Mouse (Mus musculus) left cerebral cortex, adult 8-10 months (tissue): ENCODE data around the gene Tle3. TPM values are rescaled to one million over a fixed set of nuclear protein-coding genes. Genes with fewer than 3 reads are reported as not detected.
A peak's percentile ranks its signal among the peaks of the same experiment; 100 is the strongest.

Experiments used
- DNase-seq, 2 experiments: peaks; one replicate each; pipeline ENCODE4 v3.0.0; 2022; ENCODE audit warnings: low spot score in 2 of 2
- total RNA-seq, 4 experiments: library from RNA; stranded (reverse); gene quantifications; 2 replicates each; pipeline ENCODE4 v1.2.4; 2022

The Tle3 gene
- total RNA-seq, 4 experiments from 2014 or later: 37.4 to 53.8 (median 44.7) TPM

- DNase-seq: no peak
Measured at GRCm38 (mm10) chr9:61433206-61433605, 61.0 kb downstream of the Tle3 start.

DNA sequence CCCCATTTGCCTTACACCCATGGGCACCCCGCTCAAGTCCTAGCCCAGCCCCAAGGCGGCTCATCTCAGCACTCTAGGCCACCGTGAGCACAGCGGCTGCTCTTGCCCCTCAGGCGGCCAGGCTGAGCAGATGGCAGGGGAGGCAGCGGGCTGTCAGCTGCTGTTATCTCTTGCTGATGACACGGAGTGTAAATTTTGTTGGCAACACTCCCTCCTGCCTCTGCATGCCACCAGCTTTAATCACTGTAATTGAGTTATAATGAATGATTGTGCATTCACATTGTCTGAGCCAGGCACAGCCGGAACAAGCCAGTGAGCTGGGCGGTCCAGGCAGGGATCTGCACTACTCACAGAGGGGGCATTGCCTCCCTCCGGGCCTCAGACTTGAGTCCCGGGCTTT lies 61.9 kb downstream of the Tle3 start:
- DNase-seq: peak; percentile 14 to 55

- DNase-seq: peak in 1 of 2 experiments; percentile 20
Measured at GRCm38 (mm10) chr9:61435191-61435989, 63.2 kb downstream of the Tle3 start.

- no peak for DNase-seq
Measured at GRCm38 (mm10) chr9:61436104-61436503, 63.9 kb downstream of the Tle3 start.

DNA sequence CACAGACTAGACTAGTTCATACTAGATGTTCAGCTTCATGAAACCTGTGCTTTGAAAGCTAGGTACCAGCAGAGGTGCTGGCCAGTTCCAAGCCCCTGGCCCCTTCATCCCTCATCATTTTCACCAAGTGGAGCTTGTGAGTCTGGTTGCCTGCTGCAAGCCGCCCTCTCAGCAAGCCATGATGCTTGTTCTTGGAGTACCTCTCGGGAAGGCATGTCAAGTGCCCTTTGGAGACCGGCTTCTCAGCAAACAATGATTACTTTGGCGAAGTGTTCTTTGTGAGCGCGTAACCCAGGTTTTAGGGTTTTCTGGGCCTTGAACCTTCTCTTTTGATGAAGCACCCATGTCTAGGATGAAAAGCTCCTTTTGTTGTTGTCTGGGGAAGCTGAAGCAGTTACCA lies 64.6 kb downstream of the Tle3 start:
- DNase-seq: no peak

DNA sequence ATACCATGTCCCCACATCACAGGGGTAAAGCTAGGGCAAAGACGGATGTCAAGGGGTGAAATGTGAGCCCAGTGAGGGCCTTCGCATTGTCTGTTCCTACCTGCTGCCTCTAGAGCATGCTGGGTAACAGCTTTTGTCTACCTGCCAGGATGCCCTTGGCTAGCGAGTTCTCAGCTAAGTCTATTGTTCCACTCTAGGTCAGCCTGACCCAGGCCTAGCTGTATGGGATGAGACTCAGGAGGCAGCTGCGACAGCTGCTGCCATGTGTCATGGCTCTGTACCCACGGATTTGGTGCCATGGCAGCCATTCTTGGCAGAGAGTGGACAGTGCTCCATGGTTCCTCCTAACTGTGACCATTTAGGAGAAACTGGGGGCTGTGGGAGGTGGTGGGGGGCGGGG lies 66.9 kb downstream of the Tle3 start:
- no peak for DNase-seq

DNA sequence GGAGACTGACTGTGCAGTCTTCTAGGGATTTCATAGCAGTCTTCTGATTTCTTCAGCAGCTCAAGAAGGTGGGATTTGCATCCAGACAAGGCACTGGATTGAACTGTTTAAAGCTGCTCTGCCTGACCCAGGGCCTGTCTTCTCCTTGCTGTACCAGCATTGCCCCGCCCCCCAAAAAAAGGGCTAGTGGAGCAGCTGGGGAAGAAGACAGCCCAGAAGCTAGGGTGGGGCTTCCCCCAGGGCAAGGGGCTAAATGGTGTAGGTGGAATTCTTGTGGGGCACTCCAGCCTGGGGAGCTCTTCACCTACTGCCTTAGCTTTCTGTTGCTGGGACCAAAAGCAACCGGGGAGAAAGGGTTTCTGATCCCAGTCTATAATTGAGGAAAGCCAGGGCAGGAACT lies 67.8 kb downstream of the Tle3 start:
- no peak for DNase-seq

DNA sequence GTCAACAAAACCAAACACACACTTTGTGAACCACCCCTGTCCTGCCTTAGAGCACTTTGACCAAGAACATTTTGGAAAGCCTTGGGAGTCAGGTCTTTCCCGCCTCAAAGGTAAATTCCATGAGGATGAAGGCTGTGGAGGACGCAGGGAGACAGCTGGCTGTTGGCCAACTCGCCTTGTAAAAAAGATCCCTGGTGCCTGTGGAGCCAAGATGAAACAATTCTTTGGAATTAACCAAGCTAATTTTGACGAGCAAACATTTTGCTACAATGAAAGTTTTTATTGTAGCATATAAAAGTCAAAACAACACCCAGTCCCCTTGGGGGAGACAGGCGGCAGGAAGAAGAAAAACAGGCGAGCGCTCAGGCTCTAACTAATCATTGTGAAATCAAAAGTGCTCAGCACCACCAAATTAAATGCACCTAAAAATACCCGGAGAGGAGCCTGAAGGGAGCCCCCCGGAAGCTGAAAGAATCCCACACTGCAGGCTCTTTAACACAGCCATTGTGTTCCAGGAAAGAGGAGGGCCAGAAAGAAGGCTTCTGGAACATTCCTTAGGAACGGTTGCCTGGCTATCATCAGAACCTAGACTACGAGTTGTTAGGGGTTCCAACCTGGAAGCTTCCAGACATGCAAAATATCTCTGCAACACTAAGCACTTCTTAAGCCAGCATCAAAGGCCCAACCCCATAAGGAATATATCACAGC lies 69.2 kb downstream of the Tle3 start:
- DNase-seq: no peak

DNA sequence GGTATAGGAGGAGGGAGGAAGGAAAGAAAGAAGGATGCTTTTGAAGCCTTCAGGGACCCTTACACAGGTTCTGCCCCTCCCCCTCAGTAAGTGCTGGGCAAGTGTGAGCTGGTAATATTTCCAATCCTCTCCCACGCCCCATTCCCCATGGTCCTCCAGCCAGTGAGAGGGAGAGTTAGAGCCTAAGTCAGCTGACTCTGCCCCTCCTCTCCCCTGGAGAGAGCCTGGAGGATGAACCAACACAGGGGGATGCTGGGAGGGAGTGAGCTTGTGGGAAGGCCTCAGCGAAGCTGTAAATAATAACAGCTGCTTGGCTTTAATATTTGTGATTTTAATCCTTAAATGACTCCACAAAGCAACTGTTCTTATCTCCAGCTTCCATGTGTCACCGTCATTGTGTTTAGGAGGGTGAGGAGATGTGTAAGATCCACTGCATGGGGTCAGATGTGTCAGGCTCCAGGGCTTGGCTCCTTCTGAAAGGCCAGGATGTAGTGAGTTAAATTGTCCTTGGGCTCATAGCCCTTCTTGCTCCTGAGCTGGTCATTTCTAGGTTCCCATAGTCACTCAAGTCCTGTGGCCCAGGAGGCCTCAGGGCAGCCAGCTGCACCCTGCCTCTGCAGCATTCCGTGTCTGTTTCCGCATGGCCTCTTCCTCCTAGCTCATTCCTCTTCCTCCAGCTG lies 70.9 kb downstream of the Tle3 start:
- DNase-seq: no peak

DNA sequence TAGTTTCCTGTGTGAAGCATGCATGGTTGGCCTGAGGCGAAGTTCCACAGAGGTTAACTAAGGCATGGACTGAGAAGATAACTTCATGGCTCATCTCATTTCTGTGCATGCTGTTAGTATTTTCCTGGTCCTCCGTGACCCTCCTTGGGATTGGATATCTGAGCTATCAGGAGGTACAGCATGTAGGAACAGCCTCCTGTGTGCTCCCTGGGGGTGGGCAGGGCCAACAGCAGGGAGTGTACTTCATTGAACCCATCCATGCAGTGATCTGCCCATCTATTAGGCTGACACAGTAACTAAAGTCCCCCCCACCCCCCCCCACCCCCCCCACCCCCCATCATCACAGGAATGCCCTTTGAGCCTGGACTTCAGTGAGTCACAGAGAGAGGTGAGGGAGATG lies 73.0 kb downstream of the Tle3 start:
- DNase-seq: no peak

- no peak for DNase-seq
Measured at GRCm38 (mm10) chr9:61445711-61446222, 73.6 kb downstream of the Tle3 start.

GRCm38 (mm10) chr9:61446965-61447364 lies 74.8 kb downstream of the Tle3 start:
- DNase-seq: no peak

GRCm38 (mm10) chr9:61449363-61449904 lies 77.3 kb downstream of the Tle3 start:
- DNase-seq: no peak

DNA sequence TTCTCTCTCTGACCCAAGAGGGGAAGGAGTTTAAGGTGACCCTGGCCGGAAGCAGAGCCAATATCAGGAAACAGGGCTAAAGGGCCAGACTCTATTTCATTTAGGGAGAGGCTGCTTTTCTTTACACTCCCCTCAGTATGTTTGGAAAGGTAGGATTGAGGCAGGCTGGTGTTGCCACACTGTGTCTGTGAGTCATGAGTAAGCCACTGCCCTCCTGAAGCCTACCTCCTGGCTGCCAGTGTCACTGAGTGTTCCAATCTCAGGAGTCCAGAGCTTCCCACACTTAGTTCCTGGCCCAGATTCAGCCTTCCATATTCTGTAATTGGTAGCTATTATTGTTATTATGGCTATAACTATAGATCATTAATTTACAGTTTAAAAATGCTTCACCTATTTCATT lies 79.9 kb downstream of the Tle3 start:
- DNase-seq: no peak

DNA sequence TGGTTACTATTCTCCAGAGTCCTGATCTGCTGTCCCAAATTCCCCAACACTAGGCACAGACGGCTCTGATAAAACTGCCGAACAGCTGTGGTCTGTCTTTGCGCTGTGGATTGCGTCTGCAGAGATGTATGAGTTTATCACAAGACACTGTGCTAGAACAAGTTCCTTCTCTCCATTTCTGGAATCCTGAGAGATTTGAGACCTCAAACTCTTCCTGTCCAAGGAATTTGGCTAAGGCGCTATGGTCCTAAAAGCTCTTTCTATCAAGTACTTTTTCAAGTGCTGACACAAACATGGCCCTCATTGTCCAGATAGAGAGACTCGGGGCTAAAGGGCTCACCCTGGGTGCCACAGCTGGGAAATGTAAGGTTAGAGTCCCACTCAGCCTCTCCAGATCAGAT lies 83.7 kb downstream of the Tle3 start:
- no peak for DNase-seq

GRCm38 (mm10) chr9:61456441-61457161 lies 84.4 kb downstream of the Tle3 start:
- DNase-seq: no peak

GRCm38 (mm10) chr9:61457162-61457523 lies 85.0 kb downstream of the Tle3 start:
- DNase-seq: no peak

- DNase-seq: no peak
Measured at GRCm38 (mm10) chr9:61461859-61462258, 89.7 kb downstream of the Tle3 start.

DNA sequence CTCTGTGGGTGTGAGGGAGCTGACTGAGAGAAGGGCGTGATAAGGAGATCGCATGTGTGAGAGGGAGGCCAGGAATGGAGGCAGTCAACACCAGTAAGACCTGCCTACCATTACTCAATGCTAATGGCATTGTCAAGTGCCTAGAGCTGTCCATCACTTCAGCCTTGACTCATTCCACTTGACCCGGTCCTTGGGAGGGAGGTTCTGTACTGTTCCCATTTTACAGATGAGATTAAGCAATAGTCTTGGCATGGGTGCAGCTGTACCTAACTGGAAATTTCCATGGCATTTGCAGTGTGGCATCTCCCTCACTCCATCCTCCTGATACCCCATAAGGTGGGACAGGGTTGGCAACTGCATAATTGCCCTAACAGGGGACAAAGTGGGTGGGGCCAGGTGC lies 95.3 kb downstream of the Tle3 start:
- DNase-seq: no peak
